Mouse (Mus musculus): ENCODE measurements around the gene Wfikkn1.

Wfikkn1 gene

GRCm38 (mm10) chr17:25880196-25880910, at the start of gene Wfikkn1:
Gene Wfikkn1 (minus strand): TSS chr17:25880858.
- in situ Hi-C loops (cut with MseI, MboI) = no loop called here

- in situ Hi-C loops (cut with MseI, MboI) = no loop called here
These were observed 44.7 kb upstream of the Wfikkn1 start for GRCm38 (mm10) chr17:25925348-25925747.

GRCm38 (mm10) chr17:25922120-25922519, 41.5 kb upstream of the Wfikkn1 start:
- in situ Hi-C loops (cut with MseI, MboI) = no loop called here

GRCm38 (mm10) chr17:25919786-25920642, 39.4 kb upstream of the Wfikkn1 start:
- in situ Hi-C loops (cut with MseI, MboI) = no loop called here

- in situ Hi-C loops (cut with MseI, MboI) = no loop called here
These were observed 38.6 kb upstream of the Wfikkn1 start, which contains the start of gene Rab40c for GRCm38 (mm10) chr17:25919144-25919785. Gene Rab40c (minus strand): TSS chr17:25919727.

GRCm38 (mm10) chr17:25918037-25918750, 37.5 kb upstream of the Wfikkn1 start:
- in situ Hi-C loops (cut with MseI, MboI) = no loop called here

- in situ Hi-C loops (cut with MseI, MboI) = no loop called here
These were observed 36.4 kb upstream of the Wfikkn1 start for GRCm38 (mm10) chr17:25916931-25917647.

- in situ Hi-C loops (cut with MseI, MboI) = no loop called here
These were observed 33.6 kb upstream of the Wfikkn1 start for GRCm38 (mm10) chr17:25914295-25914694.

- in situ Hi-C loops (cut with MseI, MboI) = no loop called here
These were observed 33.2 kb upstream of the Wfikkn1 start for GRCm38 (mm10) chr17:25913877-25914275.

- in situ Hi-C loops (cut with MseI, MboI) = no loop called here
These were observed 32.7 kb upstream of the Wfikkn1 start for GRCm38 (mm10) chr17:25913186-25913876.

GRCm38 (mm10) chr17:25911816-25912215, 31.2 kb upstream of the Wfikkn1 start:
- in situ Hi-C loops (cut with MseI, MboI) = no loop called here

GRCm38 (mm10) chr17:25907640-25908039, 27.0 kb upstream of the Wfikkn1 start:
- in situ Hi-C loops (cut with MseI, MboI) = no loop called here

GRCm38 (mm10) chr17:25903061-25903460, 22.4 kb upstream of the Wfikkn1 start:
- in situ Hi-C loops (cut with MseI, MboI) = no loop called here

- in situ Hi-C loops (cut with MseI, MboI) = no loop called here
These were observed 19.5 kb upstream of the Wfikkn1 start for GRCm38 (mm10) chr17:25900193-25900592.

- in situ Hi-C loops (cut with MseI, MboI) = no loop called here
These were observed 15.2 kb upstream of the Wfikkn1 start for GRCm38 (mm10) chr17:25895891-25896290.

GRCm38 (mm10) chr17:25895415-25895814, 14.8 kb upstream of the Wfikkn1 start:
- in situ Hi-C loops (cut with MseI, MboI) = no loop called here

GRCm38 (mm10) chr17:25893975-25894617, 13.4 kb upstream of the Wfikkn1 start:
- in situ Hi-C loops (cut with MseI, MboI) = no loop called here

GRCm38 (mm10) chr17:25888837-25889236, 8.2 kb upstream of the Wfikkn1 start:
- in situ Hi-C loops (cut with MseI, MboI) = no loop called here

GRCm38 (mm10) chr17:25887467-25887866, 6.8 kb upstream of the Wfikkn1 start:
- in situ Hi-C loops (cut with MseI, MboI) = no loop called here

GRCm38 (mm10) chr17:25886806-25887205, 6.1 kb upstream of the Wfikkn1 start:
- in situ Hi-C loops (cut with MseI, MboI) = no loop called here
